Mouse (Mus musculus) kidney, adult 2 months (tissue): ENCODE results near the gene Mtmr3. TPM values are rescaled to one million over a fixed set of nuclear protein-coding genes. Genes with fewer than 3 reads are reported as not detected.

ENCODE experiments used
- DNase-seq: peaks from one replicate; pipeline ENCODE4 v3.0.0; 2021
- H3K27ac ChIP-seq: fragments of 200-500 bp; 2 replicates; pipeline ENCODE4 v1.5.1; 2012; ENCODE audit warnings: low read depth, low read length, control low read depth, inconsistent platforms; ENCODE audit not compliant: insufficient read depth
- H3K27me3 ChIP-seq: fragments of 200-500 bp; replicated peaks from 2 replicates; pipeline ENCODE4 v1.6.1; 2012; ENCODE audit warnings: mild to moderate bottlenecking, moderate library complexity, low read length, inconsistent platforms; ENCODE audit not compliant: control insufficient read depth, insufficient read depth
- H3K36me3 ChIP-seq: fragments of 200-500 bp; 2 replicates; pipeline ENCODE4 v1.6.1; 2012; ENCODE audit warnings: mild to moderate bottlenecking, moderate library complexity, low read length, inconsistent platforms; ENCODE audit not compliant: control insufficient read depth, insufficient read depth
- H3K4me1 ChIP-seq: fragments of 200-500 bp; 2 replicates; pipeline ENCODE4 v1.6.1; 2011; ENCODE audit warnings: low read length; ENCODE audit not compliant: control insufficient read depth, insufficient read depth
- H3K4me3 ChIP-seq: fragments of 200-500 bp; 2 replicates; pipeline ENCODE4 v1.5.1; 2011; ENCODE audit warnings: mild to moderate bottlenecking, low read depth, low read length, control low read depth; ENCODE audit not compliant: insufficient read depth
- CTCF ChIP-seq: fragments of 200-500 bp; conservative IDR thresholded peaks from 2 replicates; pipeline ENCODE4 v1.5.1; 2011; ENCODE audit warnings: low read depth, mild to moderate bottlenecking, control low read depth, low read length, moderate library complexity, mixed read lengths; ENCODE audit not compliant: insufficient read depth, insufficient read length
- POLR2A ChIP-seq: fragments of 200-500 bp; IDR thresholded peaks from one replicate; pipeline ENCODE4 v1.6.1; 2011; ENCODE audit warnings: low read depth, low read length, control low read depth
- WGBS: fragments of 180-500 bp; shearing (Covaris S2); methylation state at CpG from one replicate; pipeline ENCODE4 v1.1.7; 2018; 5-methylcytosine and 5-hydroxymethylcytosine counted together
- polyA plus RNA-seq: library from polyadenylated mRNA; depleted of rRNA; stranded (reverse); fragments of >200 nt; gene quantifications from 2 replicates; pipeline ENCODE4 v1.2.3, GENCODE M21; 2012

Gene Mtmr3
- polyA plus RNA-seq, 1 experiment: 30.4 TPM

GRCm38 (mm10) chr11:4621866-4622265 lies 27.2 kb upstream of the Mtmr3 start:
- TF ChIP-seq POLR2A (no peak), CTCF (no peak)
- Histone ChIP-seq H3K4me1 (no peaks in the 10 kb centered on the region), H3K36me3 (no peaks in the 10 kb centered on the region), H3K27me3 (no peaks in the 10 kb centered on the region), H3K4me3 (no peak overlapping the region), H3K27ac (no peak overlapping the region)
- WGBS: 57% methylated on average over 4 of the region's 4 CpGs
- DNase-seq: no peak

- no peak overlapping the region for H3K27ac ChIP-seq
- 66% methylated on average over 13 of the region's 13 CpGs for WGBS
- peak; percentile 29 for DNase-seq
Measured at GRCm38 (mm10) chr11:4620501-4621108, 25.9 kb upstream of the Mtmr3 start.

GRCm38 (mm10) chr11:4620017-4620485 lies 25.4 kb upstream of the Mtmr3 start, which contains the start of gene Gm11032:
Gene Gm11032 (plus strand): TSS chr11:4620067.
- Histone ChIP-seq H3K4me3 (no peak within 1 kb of the TSS), H3K27me3 (no peaks in the 10 kb centered on the region), H3K36me3 (no peaks in the 10 kb centered on the region), H3K4me1 (no peaks in the 10 kb centered on the region), H3K27ac (no peak within 1 kb of the TSS)
- 80% methylated on average over 16 of the region's 16 CpGs for WGBS
- TF ChIP-seq POLR2A (no peak), CTCF (no peak)
- DNase-seq: no peak

More at GRCm38 (mm10) chr11:4620501-4621108, 25.9 kb upstream of the Mtmr3 start:
- no peaks in the 10 kb centered on the region for H3K36me3 ChIP-seq
- TF ChIP-seq CTCF: no peak
- H3K4me3 ChIP-seq: no peak overlapping the region
- no peaks in the 10 kb centered on the region for H3K27me3 ChIP-seq
- H3K4me1 ChIP-seq: no peaks in the 10 kb centered on the region

- no peaks in the 10 kb centered on the region for H3K36me3 ChIP-seq
- WGBS: 79% methylated on average over 2 of the region's 2 CpGs
- H3K27me3 ChIP-seq: no peaks in the 10 kb centered on the region
- H3K4me3 ChIP-seq: no peak overlapping the region
- TF ChIP-seq CTCF (no peak), POLR2A (no peak)
- no peak for DNase-seq
- 0 out of 2 replicates have a peak, but pooled peaks cover 3% of the 10 kb centered on the region for H3K4me1 ChIP-seq
- no peak overlapping the region for H3K27ac ChIP-seq
Measured at GRCm38 (mm10) chr11:4611904-4612303, 17.2 kb upstream of the Mtmr3 start.

GRCm38 (mm10) chr11:4606541-4606940 lies 11.9 kb upstream of the Mtmr3 start:
- Histone ChIP-seq H3K4me1 (peaks cover 17% of the 10 kb centered on the region), H3K27me3 (no peaks in the 10 kb centered on the region), H3K27ac (no peak overlapping the region), H3K4me3 (no peak overlapping the region), H3K36me3 (no peaks in the 10 kb centered on the region)
- TF ChIP-seq CTCF (no peak), POLR2A (no peak)
- 67% methylated on average over 1 of the region's 1 CpGs for WGBS
- no peak for DNase-seq

- 60% methylated on average over 7 of the region's 7 CpGs for WGBS
- DNase-seq: peak; percentile 53
Measured at GRCm38 (mm10) chr11:4605414-4605813, 10.8 kb upstream of the Mtmr3 start.

GRCm38 (mm10) chr11:4604441-4604840 lies 9.8 kb upstream of the Mtmr3 start:
- Histone ChIP-seq H3K36me3 (no peaks in the 10 kb centered on the region), H3K4me3 (no peak overlapping the region), H3K4me1 (peaks cover 17% of the 10 kb centered on the region), H3K27me3 (no peaks in the 10 kb centered on the region), H3K27ac (peak overlapping the region; percentile 73; the same call in 1 of the 2 replicates)
- WGBS: 18% methylated on average over 6 of the region's 6 CpGs
- TF ChIP-seq POLR2A (no peak), CTCF (no peak)
- peak; percentile 49 for DNase-seq

More at GRCm38 (mm10) chr11:4605414-4605813, 10.8 kb upstream of the Mtmr3 start:
- Histone ChIP-seq H3K4me1 (peaks cover 17% of the 10 kb centered on the region), H3K4me3 (no peak overlapping the region), H3K27me3 (no peaks in the 10 kb centered on the region), H3K27ac (no peak overlapping the region), H3K36me3 (no peaks in the 10 kb centered on the region)
- no peak for TF ChIP-seq POLR2A
- TF ChIP-seq CTCF: no peak
